23 mouse cellular contexts compared by ENCODE assay signal in the genomic region with DNA sequence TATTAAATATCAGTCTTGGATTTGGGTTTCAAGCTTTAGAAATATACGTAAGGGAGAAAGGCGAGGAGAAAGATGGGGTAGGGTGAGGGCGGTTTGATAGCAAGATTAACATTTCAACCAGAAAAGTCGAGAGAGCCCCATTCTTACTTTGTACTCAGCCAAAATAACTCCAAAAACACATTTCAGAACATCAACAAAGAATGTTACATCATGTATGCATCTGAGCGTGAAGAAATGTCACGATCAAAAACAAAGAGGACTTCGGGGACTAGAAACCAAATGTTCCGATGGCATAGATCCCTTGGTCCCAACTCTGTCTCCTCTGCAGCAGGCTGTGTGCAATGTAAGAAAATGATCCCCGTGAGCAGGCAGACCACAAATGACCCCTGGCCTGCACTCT.
"Had no signal": no experiment of that assay in that cellular context is flagged by ENCODE, and none has a peak within 500 bp of the region (broad histone marks: within the 10 kb centered on the region; RNA-seq: fewer than 3 reads in every experiment).

No protein-coding gene starts in this region.

- ATAC-seq: intestine, embryonic 16.5 days; liver, embryonic 12.5 days; midbrain, embryonic 15.5 days had no signal

- H3K4me3 ChIP-seq: limb, embryonic 10.5 days; limb, embryonic 13.5 days; liver, embryonic 12.5 days; liver, embryonic 15.5 days; midbrain, embryonic 12.5 days; midbrain, embryonic 15.5 days had no signal

- H3K27ac ChIP-seq: limb, embryonic 10.5 days; limb, embryonic 13.5 days; liver, embryonic 12.5 days; liver, embryonic 15.5 days; midbrain, embryonic 12.5 days; midbrain, embryonic 15.5 days; stomach, postnatal 0 days had no signal

- H3K4me1 ChIP-seq: liver, embryonic 12.5 days; liver, embryonic 15.5 days; midbrain, embryonic 15.5 days had no signal

- H3K4me2 ChIP-seq: limb, embryonic 13.5 days; liver, embryonic 12.5 days; liver, embryonic 15.5 days; midbrain, embryonic 12.5 days; midbrain, embryonic 15.5 days had no signal

- H3K9me3 ChIP-seq: limb, embryonic 10.5 days; limb, embryonic 13.5 days; liver, embryonic 12.5 days; liver, embryonic 15.5 days; midbrain, embryonic 12.5 days; midbrain, embryonic 15.5 days had no signal

- DNase-seq: kidney, adult 18-20 months; kidney, adult 9 months; kidney, postnatal 14 days; kidney, postnatal 4 days; layer of hippocampus, postnatal 36 days; liver; lung, adult 2 months; lung, postnatal 14 days; lung, postnatal 4 days; right cerebral cortex, adult 18-20 months; right cerebral cortex, postnatal 14 days; right cerebral cortex, postnatal 4 days; thymus, adult 2 months; thymus, postnatal 14 days; thymus, postnatal 4 days had no signal

- H3K9ac ChIP-seq: limb, embryonic 13.5 days; liver, embryonic 12.5 days; liver, embryonic 15.5 days; midbrain, embryonic 12.5 days; midbrain, embryonic 15.5 days had no signal

- H3K36me3 ChIP-seq: limb, embryonic 10.5 days; limb, embryonic 13.5 days; liver, embryonic 12.5 days; liver, embryonic 15.5 days; midbrain, embryonic 12.5 days; midbrain, embryonic 15.5 days had no signal

- H3K27me3 ChIP-seq: midbrain, embryonic 15.5 days had no signal
